Mouse (Mus musculus) liver, embryonic 13.5 days (tissue): ENCODE data around the gene Taf1d. TPM values are rescaled to one million over a fixed set of nuclear protein-coding genes. Genes with fewer than 3 reads are reported as not detected.

Experiments used
- ATAC-seq: fragments of 200-750 bp; cut with Nextera tagmentation; 2 replicates; pipeline ENCODE4 v1.8.0; 2017; ENCODE audit warnings: low read depth, mild to moderate bottlenecking, moderate number of reproducible peaks, moderate library complexity
- DNase-seq: peaks from one replicate; pipeline ENCODE4 v3.0.0; 2022
- H3K27ac ChIP-seq: fragments of 300-500 bp; sonication (generic); 2 replicates; pipeline ENCODE4 v1.5.1; 2015; ENCODE audit warnings: moderate library complexity, mild to moderate bottlenecking, inconsistent platforms
- H3K27me3 ChIP-seq: fragments of 300-500 bp; sonication (generic); 2 replicates; pipeline ENCODE4 v1.6.1; 2015; ENCODE audit warnings: mild to moderate bottlenecking, inconsistent platforms
- H3K36me3 ChIP-seq: fragments of 300-500 bp; sonication (generic); 2 replicates; pipeline ENCODE4 v1.6.1; 2015; ENCODE audit warnings: mild to moderate bottlenecking, inconsistent platforms
- H3K4me1 ChIP-seq: fragments of 300-500 bp; sonication (generic); replicated peaks from 2 replicates; pipeline ENCODE4 v1.6.1; 2015; ENCODE audit warnings: inconsistent platforms
- H3K4me2 ChIP-seq: fragments of 300-500 bp; sonication (generic); 2 replicates; pipeline ENCODE4 v1.6.1; 2015; ENCODE audit warnings: inconsistent platforms, mild to moderate bottlenecking, moderate library complexity
- H3K4me3 ChIP-seq: fragments of 300-500 bp; sonication (generic); replicated peaks from 2 replicates; pipeline ENCODE4 v1.5.1; 2015; ENCODE audit warnings: mild to moderate bottlenecking, inconsistent platforms
- H3K9ac ChIP-seq: fragments of 300-500 bp; sonication (generic); 2 replicates; pipeline ENCODE4 v1.6.1; 2015; ENCODE audit warnings: mild to moderate bottlenecking, inconsistent platforms
- H3K9me3 ChIP-seq: fragments of 300-500 bp; sonication (generic); replicated peaks from 2 replicates; pipeline ENCODE4 v1.6.1; 2016; ENCODE audit warnings: inconsistent platforms
- WGBS: fragments of 180-500 bp; shearing (Covaris S2); methylation state at CpG from one replicate; pipeline ENCODE4 v1.1.7; 2015; ENCODE audit not compliant: insufficient replicate concordance; 5-methylcytosine and 5-hydroxymethylcytosine counted together
- microRNA-seq: library from miRNA; unstranded; fragments of <30 nt; microRNA quantifications from one replicate; pipeline ENCODE4, GENCODE M21; 2016
- polyA plus RNA-seq: library from polyadenylated mRNA; unstranded; fragments of >200 nt; fragmentation: Nextera tagmentation; extraction: Ambion mirVana; gene quantifications from 2 replicates; pipeline ENCODE4 v1.2.1, GENCODE M21; 2015

The Taf1d gene
- polyA plus RNA-seq, 1 experiment from 2014 or later, result 46.4 TPM

GRCm38 (mm10) chr9:15356916-15357483 is 51.0 kb downstream of the Taf1d start:
- WGBS, result under 1% methylated on average over 9 of the region's 9 CpGs
- peak; percentile 34 for ATAC-seq
- Histone ChIP-seq H3K4me2 (peak overlapping the region; percentile 64), H3K4me1 (peaks cover 22% of the 10 kb centered on the region), H3K9me3 (no peaks in the 10 kb centered on the region), H3K36me3 (peaks cover 18% of the 10 kb centered on the region), H3K9ac (peak overlapping the region; percentile 91), H3K4me3 (peak overlapping the region; percentile 81), H3K27me3 (peaks cover 14% of the 10 kb centered on the region; the same call in 1 of the 2 replicates), H3K27ac (peak overlapping the region; percentile 80)
- DNase-seq, result no peak

DNA sequence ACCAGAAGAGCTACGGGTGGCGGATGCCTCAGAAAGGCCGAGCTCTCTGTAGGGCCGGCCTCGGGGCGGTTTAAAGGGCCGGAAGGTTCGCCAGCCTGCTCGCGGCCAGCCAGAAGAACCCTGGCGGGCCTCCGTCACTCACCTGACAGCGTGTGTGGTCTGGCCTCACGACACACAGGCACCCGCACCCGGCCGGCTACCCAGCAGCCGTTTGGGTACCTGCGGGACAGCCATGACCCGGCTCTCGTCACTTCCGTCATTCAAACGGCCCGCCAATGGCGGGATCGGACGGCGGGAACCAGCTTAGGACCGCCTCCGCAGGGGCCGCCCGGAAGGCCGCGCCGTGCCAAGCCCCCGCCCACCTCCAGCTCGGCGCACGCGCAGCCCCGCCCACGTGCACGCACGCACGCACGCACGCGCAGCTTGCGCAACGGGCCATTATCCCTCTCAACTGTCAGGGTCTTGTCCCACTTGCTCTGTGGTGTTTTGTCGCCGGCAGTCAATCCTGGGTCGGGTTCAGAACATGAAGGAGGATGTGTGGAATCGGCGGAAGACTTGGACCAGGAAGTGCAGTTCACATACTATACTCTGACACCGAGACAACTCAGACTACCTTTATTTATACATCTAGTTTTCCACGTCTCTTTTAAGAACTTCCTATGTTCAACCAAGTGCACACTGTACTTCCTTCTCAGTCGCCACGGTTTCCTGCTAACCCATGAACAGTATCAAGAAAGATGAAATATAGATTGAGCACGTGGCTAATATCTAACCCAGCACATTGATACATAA is 51.7 kb downstream of the Taf1d start, which contains the start of gene Cep295:
TSS of gene Cep295 (minus strand) at position 305 of the 792 bp plus-strand sequence.
- Histone ChIP-seq H3K4me3 (peak within 1 kb of the TSS; percentile 81), H3K27me3 (peaks cover 14% of the 10 kb centered on the region; the same call in 1 of the 2 replicates), H3K4me2 (peak within 1 kb of the TSS; percentile 64), H3K27ac (peak within 1 kb of the TSS; percentile 80), H3K9ac (peak within 1 kb of the TSS; percentile 91), H3K9me3 (no peaks in the 10 kb centered on the region), H3K36me3 (peaks cover 13% of the 10 kb centered on the region), H3K4me1 (peaks cover 22% of the 10 kb centered on the region)
- DNase-seq (peak; percentile 94), ATAC-seq (peak; percentile 99)
- WGBS, result 1% methylated on average over 60 of the region's 60 CpGs

DNA sequence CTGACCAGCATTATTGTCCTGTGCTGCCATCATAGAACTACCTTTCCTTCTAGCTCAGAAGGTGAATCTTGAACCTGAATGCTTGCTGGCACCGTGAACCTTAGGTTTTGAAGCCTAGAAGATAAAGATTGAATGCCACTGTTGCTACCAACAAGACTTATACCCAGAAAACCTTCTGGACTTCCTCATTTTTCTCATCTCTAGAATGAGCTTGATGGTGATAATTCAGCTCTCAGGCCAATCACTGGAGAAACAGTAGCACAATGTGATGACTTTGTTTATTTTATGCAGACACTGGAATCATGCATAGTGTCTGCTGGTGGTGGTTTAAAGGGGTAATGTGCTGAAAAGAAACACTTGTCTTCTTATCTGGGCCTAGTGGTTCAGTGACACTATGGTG is 58.8 kb downstream of the Taf1d start:
- no peak overlapping the region for H3K4me2 ChIP-seq
- no peak overlapping the region for H3K4me3 ChIP-seq
- H3K9me3 ChIP-seq, result no peaks in the 10 kb centered on the region
- H3K36me3 ChIP-seq, result no peaks in the 10 kb centered on the region
- H3K4me1 ChIP-seq, result no peaks in the 10 kb centered on the region
- no peak for DNase-seq
- no peak for ATAC-seq
- H3K27me3 ChIP-seq, result peaks cover 10% of the 10 kb centered on the region; the same call in 1 of the 2 replicates
- 50% methylated on average over 1 of the region's 1 CpGs for WGBS
- no peak overlapping the region for H3K27ac ChIP-seq
- no peak overlapping the region for H3K9ac ChIP-seq

GRCm38 (mm10) chr9:15365856-15366255 is 59.8 kb downstream of the Taf1d start:
- Histone ChIP-seq H3K4me1 (no peaks in the 10 kb centered on the region), H3K4me2 (no peak overlapping the region), H3K27me3 (0 out of 2 replicates have a peak, but pooled peaks cover 4% of the 10 kb centered on the region), H3K36me3 (no peaks in the 10 kb centered on the region), H3K4me3 (no peak overlapping the region), H3K9me3 (no peaks in the 10 kb centered on the region), H3K27ac (no peak overlapping the region), H3K9ac (no peak overlapping the region)
- DNase-seq, result no peak
- no peak for ATAC-seq
- WGBS, result 55% methylated on average over 1 of the region's 1 CpGs

DNA sequence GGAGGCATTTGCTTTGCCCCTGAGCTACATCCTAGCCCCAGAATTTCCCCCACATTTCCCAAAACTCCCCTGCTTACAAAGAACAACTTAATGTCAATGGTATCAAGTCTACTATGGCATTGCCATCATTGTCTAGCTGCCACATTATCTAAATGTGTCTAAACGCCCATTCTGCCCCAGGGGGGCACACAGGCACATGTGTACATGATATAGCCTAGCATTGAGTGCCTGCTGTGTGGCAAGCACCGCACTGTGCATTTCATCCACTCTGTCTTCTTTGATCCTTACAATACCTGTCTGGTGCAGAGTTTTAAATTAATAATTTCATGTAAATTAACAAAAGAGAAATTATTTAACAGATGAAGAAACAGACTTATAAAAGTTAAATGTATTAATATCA is 60.2 kb downstream of the Taf1d start:
- no peak overlapping the region for H3K9ac ChIP-seq
- no peak for DNase-seq
- 0 out of 2 replicates have a peak, but pooled peaks cover 1% of the 10 kb centered on the region for H3K27me3 ChIP-seq
- H3K4me1 ChIP-seq, result no peaks in the 10 kb centered on the region
- no peaks in the 10 kb centered on the region for H3K9me3 ChIP-seq
- 48% methylated on average over 2 of the region's 2 CpGs for WGBS
- H3K36me3 ChIP-seq, result no peaks in the 10 kb centered on the region
- H3K27ac ChIP-seq, result no peak overlapping the region
- no peak overlapping the region for H3K4me3 ChIP-seq
- no peak for ATAC-seq
- no peak overlapping the region for H3K4me2 ChIP-seq

Small RNA genes within 50 kb of the gene (microRNA-seq; reads per million reads assigned to microRNA genes)
- gene Gm49349 (not detected), gene mmu-mir-7650 (not detected)

Other genes starting within 250 kb of the Taf1d start
- gene Hephl1, start 194.1 kb upstream of the Taf1d start, polyA plus RNA-seq, result not detected in 2 replicates
- gene Vstm5, start 67.2 kb upstream of the Taf1d start, polyA plus RNA-seq, result 0.35 and 0.39 TPM in 2 replicates
- 20.0 and 25.1 TPM in 2 replicates for gene Med17, start 26.3 kb upstream of the Taf1d start, polyA plus RNA-seq
- 3.0 and 3.4 TPM in 2 replicates for gene 4931406C07Rik, start 234 bp downstream of the Taf1d start, polyA plus RNA-seq
- gene Cep295, start 51.6 kb downstream of the Taf1d start, polyA plus RNA-seq, result 7.8 and 8.5 TPM in 2 replicates
- 1.2 and 1.7 TPM in 2 replicates for gene Smco4, start 187.2 kb downstream of the Taf1d start, polyA plus RNA-seq